Mouse (Mus musculus) limb, embryonic 10.5 days (tissue): ENCODE measurements around the gene Nxph1. TPM values are rescaled to one million over a fixed set of nuclear protein-coding genes. Genes with fewer than 3 reads are reported as not detected.
A peak's percentile ranks its signal among the peaks of the same experiment; 100 is the strongest.

ENCODE experiments used
- DNase-seq: peaks from one replicate; pipeline ENCODE4 v3.0.0-alpha.2; 2017; ENCODE audit warnings: low spot score
- H3K27ac ChIP-seq: fragments of 300-500 bp; sonication (generic); 2 replicates; pipeline ENCODE4 v1.5.1; 2016; ENCODE audit warnings: mild to moderate bottlenecking
- H3K27me3 ChIP-seq: fragments of 300-500 bp; sonication (generic); 2 replicates; pipeline ENCODE4 v1.6.1; 2016; ENCODE audit warnings: low read depth, mild to moderate bottlenecking; ENCODE audit not compliant: poor library complexity, severe bottlenecking
- H3K36me3 ChIP-seq: fragments of 300-500 bp; sonication (generic); 2 replicates; pipeline ENCODE4 v1.6.1; 2016; ENCODE audit warnings: mild to moderate bottlenecking, moderate library complexity
- H3K4me1 ChIP-seq: fragments of 300-500 bp; sonication (generic); 2 replicates; pipeline ENCODE4 v1.6.1; 2016
- H3K4me3 ChIP-seq: fragments of 300-500 bp; sonication (generic); 2 replicates; pipeline ENCODE4 v1.5.1; 2016; ENCODE audit warnings: mild to moderate bottlenecking, moderate library complexity
- H3K9me3 ChIP-seq: fragments of 300-500 bp; sonication (generic); replicated peaks from 2 replicates; pipeline ENCODE4 v1.6.1; 2016; ENCODE audit warnings: mild to moderate bottlenecking
- WGBS: fragments of 180-500 bp; shearing (Covaris S2); methylation state at CpG from one replicate; pipeline ENCODE4 v1.1.7; 2016; 5-methylcytosine and 5-hydroxymethylcytosine counted together
- polyA plus RNA-seq: library from polyadenylated mRNA; unstranded; fragments of >200 nt; fragmentation: Nextera tagmentation; extraction: Ambion mirVana; gene quantifications from 2 replicates; pipeline ENCODE4 v1.2.1, GENCODE M21; 2016

Nxph1 gene
- not detected in 2 replicates for polyA plus RNA-seq

DNA sequence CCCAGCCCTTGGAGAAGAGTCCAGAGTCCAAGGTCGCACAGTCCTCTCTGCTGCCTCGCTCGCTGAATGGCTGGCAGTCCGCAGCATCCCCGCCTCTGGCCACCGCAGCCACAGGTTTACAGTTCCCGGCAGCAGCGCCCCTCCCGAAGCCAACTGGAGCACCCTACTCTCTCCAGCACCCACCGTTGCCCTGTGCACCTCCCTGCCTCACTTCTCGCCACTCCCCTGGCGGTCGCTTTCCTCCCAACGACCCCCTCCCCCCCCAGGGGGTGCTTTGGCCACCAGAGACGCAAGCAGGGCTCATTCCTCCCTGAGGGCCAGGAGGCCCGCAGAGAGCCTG, at the start of gene Nxph1:
Gene Nxph1, plus strand, starts transcription at position 301 of the 340 bp plus-strand sequence.
- no peak within 1 kb of the TSS for H3K27ac ChIP-seq
- no peak for DNase-seq
- peak within 1 kb of the TSS; percentile 32 for H3K4me3 ChIP-seq
- WGBS: 2% methylated on average over 16 of the region's 16 CpGs
- peaks cover 26% of the 10 kb centered on the region for H3K4me1 ChIP-seq
- no peaks in the 10 kb centered on the region for H3K9me3 ChIP-seq
- H3K36me3 ChIP-seq: no peaks in the 10 kb centered on the region
- H3K27me3 ChIP-seq: peaks cover 65% of the 10 kb centered on the region

DNA sequence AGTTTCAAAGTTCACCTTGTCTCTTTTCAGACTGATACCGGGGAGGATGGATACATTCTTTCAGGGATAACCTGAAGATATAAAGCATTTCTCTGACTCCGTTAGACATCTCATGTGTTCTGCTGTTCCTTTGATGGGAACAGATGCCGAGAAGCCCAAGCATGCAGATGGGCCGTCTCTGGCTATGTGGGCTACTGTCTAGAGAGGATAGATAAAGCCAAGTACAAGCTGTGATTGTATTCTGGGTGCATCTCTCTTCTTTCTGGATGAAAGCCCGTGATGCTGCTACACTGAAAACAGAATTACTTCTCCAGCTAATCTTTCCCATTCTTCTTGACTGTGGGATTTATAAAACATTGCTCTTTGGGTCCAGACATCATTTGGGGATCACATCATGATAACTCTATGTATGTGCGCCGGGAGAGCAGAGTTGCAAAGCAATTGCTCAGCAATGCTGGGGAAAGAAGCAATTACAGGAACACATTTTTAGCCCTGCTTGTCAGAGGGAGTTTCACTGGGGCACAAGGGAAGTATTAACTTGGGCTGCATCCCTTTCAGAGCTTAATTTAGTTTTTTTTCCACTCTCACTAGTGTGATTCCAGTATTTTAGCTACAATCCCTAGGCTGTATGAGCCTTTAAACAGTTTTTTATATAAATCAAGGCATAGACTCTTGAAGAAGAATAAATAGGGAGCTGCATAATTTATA, 48.1 kb upstream of the Nxph1 start:
- Histone ChIP-seq H3K27ac (no peak overlapping the region), H3K27me3 (no peaks in the 10 kb centered on the region), H3K9me3 (no peaks in the 10 kb centered on the region), H3K4me1 (no peaks in the 10 kb centered on the region), H3K4me3 (no peak overlapping the region), H3K36me3 (no peaks in the 10 kb centered on the region)
- no peak for DNase-seq
- 88% methylated on average over 7 of the region's 7 CpGs for WGBS

DNA sequence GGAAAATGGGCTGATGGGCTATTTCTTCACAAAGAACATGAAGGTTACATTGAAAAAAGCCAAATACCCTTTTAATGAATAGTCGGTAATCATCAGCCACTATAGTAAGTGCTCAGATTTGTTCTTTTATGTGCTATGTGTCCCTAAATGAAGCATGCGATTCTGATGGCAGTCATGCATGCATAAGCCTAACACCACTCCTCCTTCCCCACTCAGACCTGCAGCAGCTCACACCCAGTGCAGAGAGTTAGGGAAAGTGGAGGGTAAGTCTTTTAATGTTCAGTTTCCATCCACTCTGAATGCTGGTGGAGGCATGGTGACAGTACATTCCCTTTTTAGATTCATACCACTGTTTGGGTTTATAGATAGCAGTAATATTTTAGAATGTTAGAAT, 47.5 kb upstream of the Nxph1 start:
- no peaks in the 10 kb centered on the region for H3K9me3 ChIP-seq
- H3K4me3 ChIP-seq: no peak overlapping the region
- no peak overlapping the region for H3K27ac ChIP-seq
- 89% methylated on average over 2 of the region's 2 CpGs for WGBS
- no peak for DNase-seq
- no peaks in the 10 kb centered on the region for H3K27me3 ChIP-seq
- no peaks in the 10 kb centered on the region for H3K4me1 ChIP-seq
- H3K36me3 ChIP-seq: no peaks in the 10 kb centered on the region

DNA sequence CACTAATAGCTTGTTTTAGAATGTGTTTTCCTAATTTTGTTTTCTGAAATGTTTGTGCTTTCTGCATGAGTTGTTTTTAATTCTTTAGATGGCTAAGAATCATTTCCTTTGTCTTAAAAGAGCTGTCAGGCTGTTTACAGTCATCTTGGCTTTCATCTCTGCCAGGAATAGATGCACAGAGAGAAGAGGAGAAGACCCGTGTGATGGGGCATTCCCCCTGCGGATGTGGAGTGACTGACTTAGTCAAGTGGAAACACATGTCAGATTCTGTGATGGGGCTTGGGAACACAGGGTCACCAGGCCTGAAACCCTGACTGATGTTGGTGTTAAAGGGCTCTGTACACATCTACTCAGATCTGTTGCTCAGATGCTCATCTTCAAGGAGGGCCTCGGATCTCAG, 40.3 kb upstream of the Nxph1 start:
- WGBS: 59% methylated on average over 3 of the region's 3 CpGs
- H3K27ac ChIP-seq: no peak overlapping the region
- H3K9me3 ChIP-seq: no peaks in the 10 kb centered on the region
- no peaks in the 10 kb centered on the region for H3K27me3 ChIP-seq
- DNase-seq: no peak
- H3K36me3 ChIP-seq: no peaks in the 10 kb centered on the region
- H3K4me1 ChIP-seq: no peaks in the 10 kb centered on the region
- no peak overlapping the region for H3K4me3 ChIP-seq

DNA sequence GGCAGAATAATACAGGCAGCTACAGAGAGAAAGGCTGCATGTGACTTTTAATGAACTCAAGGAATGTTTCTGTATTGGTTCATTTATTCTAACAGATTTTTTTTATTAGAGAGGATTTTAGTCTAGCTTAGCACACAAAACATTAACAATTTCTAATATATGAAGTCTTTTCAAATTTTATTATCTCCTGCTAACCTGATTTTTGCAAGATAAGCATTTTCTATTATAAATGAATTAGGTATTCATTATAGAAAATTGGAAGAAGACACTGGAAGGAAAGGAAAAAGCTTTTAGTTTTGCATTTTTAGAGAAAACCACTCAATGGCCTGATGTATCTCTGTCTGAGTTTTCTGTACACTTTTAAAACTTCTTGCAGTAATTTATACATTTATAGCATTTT, 34.8 kb upstream of the Nxph1 start:
- Histone ChIP-seq H3K4me1 (no peaks in the 10 kb centered on the region), H3K4me3 (no peak overlapping the region), H3K27ac (no peak overlapping the region), H3K9me3 (no peaks in the 10 kb centered on the region), H3K36me3 (no peaks in the 10 kb centered on the region), H3K27me3 (no peaks in the 10 kb centered on the region)
- DNase-seq: no peak

DNA sequence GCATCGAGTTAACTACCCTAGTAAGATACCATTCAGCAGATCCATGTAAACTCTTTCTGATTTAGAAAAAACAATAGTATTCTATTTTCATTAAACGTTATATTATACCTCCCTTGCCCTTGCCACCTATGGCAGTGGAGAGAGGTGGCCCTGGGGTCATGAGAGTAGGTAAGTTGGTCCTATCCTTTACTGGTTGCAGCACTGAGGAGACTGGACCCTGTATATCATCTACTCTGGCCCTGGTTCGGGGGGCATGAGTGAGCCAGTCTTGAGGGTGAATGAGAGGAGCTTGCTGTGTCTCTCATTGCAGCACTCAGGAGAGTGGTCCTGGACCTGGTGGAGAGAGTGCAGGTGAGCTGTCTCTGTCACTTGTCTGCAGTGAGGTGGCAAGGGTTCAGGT, 33.5 kb upstream of the Nxph1 start:
- Histone ChIP-seq H3K36me3 (no peaks in the 10 kb centered on the region), H3K9me3 (no peaks in the 10 kb centered on the region), H3K4me1 (no peaks in the 10 kb centered on the region), H3K27ac (no peak overlapping the region), H3K4me3 (no peak overlapping the region), H3K27me3 (no peaks in the 10 kb centered on the region)
- no peak for DNase-seq
- 89% methylated on average over 3 of the region's 3 CpGs for WGBS

DNA sequence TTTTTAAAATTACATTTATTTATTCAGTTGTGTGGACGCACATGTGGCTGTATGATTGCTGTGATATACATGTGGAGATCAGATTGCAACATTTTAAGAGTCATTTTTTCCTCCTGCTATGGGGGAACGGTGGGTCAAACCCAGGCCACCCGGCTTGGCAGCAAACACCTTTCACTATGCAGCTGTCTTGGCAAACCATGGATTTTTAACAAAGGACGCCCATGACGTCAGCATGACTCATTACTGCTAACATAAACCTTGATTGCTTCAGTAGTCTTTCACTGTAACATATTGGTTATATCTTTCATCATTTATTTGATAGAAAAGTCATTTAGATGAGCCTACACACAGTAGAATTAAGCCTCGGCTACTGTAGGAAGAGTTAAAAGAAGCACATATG, 23.8 kb upstream of the Nxph1 start:
- H3K9me3 ChIP-seq: no peaks in the 10 kb centered on the region
- H3K4me3 ChIP-seq: no peak overlapping the region
- H3K27ac ChIP-seq: no peak overlapping the region
- no peak for DNase-seq
- H3K36me3 ChIP-seq: no peaks in the 10 kb centered on the region
- WGBS: 84% methylated on average over 6 of the region's 6 CpGs
- no peaks in the 10 kb centered on the region for H3K4me1 ChIP-seq
- no peaks in the 10 kb centered on the region for H3K27me3 ChIP-seq

DNA sequence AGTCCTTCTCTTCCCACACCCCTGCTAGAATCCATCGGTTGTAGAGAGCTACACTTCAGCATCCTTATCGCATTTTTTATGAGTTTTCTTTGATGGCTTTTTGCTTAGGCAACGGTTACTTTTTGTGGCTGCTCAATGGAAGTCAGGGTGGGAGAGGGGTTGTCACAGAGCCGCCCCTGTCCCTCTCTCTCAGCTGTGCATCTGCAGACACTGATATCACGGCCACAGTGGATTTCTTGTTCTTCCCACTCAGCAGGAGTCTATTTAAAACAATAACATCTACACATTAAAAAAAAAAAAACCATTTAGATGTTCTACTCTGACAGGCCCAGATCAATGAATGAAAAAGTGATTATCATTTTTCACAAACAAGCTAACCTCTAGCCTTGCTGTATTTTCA, 13.0 kb upstream of the Nxph1 start:
- Histone ChIP-seq H3K27ac (no peak overlapping the region), H3K27me3 (no peaks in the 10 kb centered on the region), H3K4me3 (no peak overlapping the region), H3K4me1 (no peaks in the 10 kb centered on the region), H3K9me3 (no peaks in the 10 kb centered on the region), H3K36me3 (no peaks in the 10 kb centered on the region)
- 56% methylated on average over 5 of the region's 5 CpGs for WGBS
- no peak for DNase-seq

DNA sequence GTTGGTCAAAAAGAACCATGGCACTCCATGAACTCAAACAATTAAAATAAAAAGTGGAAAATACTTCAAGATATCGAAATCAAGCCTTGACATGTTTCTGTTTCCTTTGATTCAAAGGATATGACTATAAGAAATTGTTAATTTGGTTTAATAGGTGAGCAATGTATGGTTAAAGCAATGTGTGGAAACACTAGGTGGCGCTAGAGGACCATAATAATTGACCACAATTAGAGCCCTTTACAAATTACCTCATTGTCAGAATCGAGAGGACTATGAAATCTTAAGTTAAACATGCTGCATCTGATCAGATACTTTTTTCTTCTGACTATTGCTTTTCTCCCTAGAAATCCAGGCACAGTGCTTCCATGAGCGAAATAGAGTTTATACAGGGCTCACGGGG, 12.5 kb upstream of the Nxph1 start:
- Histone ChIP-seq H3K27me3 (no peaks in the 10 kb centered on the region), H3K27ac (no peak overlapping the region), H3K36me3 (no peaks in the 10 kb centered on the region), H3K4me3 (no peak overlapping the region), H3K4me1 (no peaks in the 10 kb centered on the region), H3K9me3 (no peaks in the 10 kb centered on the region)
- 24% methylated on average over 5 of the region's 5 CpGs for WGBS
- peak; percentile 46 for DNase-seq

DNA sequence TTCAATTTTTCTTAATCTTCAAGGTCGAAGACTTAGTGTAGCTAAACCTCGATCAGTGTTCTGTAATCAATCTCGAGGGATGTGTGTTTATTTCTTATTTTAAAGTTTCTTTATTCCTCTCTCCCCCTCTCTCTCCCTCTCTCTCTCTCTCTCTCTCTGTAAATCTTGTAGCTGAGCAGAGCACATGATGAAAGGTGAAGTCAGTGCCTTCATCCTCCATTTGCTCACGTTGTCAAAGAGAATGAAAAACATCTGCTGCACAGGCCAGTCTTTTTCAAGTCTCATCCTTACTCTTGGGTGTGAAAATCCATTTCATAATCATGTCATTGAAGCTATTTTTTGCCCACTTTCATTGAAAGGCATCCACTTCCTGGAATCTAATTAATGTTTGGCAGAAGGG, 12.1 kb upstream of the Nxph1 start:
- Histone ChIP-seq H3K27me3 (no peaks in the 10 kb centered on the region), H3K4me3 (no peak overlapping the region), H3K36me3 (no peaks in the 10 kb centered on the region), H3K4me1 (no peaks in the 10 kb centered on the region), H3K27ac (no peak overlapping the region), H3K9me3 (no peaks in the 10 kb centered on the region)
- DNase-seq: no peak
- 23% methylated on average over 4 of the region's 4 CpGs for WGBS

DNA sequence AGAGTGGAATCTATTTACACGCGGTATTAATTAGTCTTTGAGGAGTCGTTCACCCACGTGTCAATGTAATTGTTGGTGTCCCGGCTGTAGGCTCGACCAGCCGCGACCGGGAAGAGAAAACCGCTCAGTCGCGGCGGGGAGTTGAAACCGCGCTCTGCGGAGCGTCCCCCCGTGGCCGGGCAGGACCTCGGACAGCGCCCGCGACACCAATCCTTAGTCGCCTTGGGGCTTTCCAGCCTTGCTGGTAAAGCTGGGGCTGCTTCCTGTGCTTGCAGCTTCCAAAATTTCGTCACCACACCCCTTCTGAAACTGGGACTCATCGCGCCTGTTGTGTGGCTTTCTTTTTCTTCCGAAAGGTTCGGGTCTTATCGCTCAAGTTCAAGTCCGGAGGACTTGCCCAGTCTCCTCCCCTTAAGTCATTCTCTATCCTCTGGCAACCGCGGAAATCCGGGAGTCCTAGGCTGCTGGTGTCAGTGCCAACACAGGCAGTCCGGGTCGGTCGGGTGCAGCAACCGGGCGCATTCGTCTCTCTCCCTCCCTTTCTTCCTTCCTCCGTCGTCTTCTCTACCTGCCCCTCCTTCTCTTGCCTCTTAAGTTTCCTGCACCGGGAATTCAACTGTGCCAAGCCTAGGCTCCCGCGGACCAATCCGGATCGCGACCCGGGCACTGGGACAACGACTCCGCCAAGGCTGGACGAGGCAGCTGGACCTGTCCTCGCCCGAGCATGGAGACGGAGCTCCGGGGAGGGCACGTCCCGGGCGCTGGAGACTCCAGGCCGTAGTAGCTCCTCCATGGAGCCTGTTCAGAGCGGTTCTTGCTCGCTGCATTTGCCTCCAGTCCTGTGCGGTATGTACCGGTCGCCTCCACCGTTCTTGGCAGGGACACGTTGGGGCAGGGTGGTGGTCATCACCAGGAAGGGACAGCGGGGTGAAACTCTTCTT, 510 bp downstream of the Nxph1 start:
- WGBS: 1% methylated on average over 68 of the region's 68 CpGs
- Histone ChIP-seq H3K4me3 (peak overlapping the region; percentile 32), H3K27ac (no peak overlapping the region), H3K36me3 (no peaks in the 10 kb centered on the region), H3K4me1 (peaks cover 26% of the 10 kb centered on the region), H3K27me3 (peaks cover 71% of the 10 kb centered on the region), H3K9me3 (no peaks in the 10 kb centered on the region)
- peak; percentile 89 for DNase-seq

DNA sequence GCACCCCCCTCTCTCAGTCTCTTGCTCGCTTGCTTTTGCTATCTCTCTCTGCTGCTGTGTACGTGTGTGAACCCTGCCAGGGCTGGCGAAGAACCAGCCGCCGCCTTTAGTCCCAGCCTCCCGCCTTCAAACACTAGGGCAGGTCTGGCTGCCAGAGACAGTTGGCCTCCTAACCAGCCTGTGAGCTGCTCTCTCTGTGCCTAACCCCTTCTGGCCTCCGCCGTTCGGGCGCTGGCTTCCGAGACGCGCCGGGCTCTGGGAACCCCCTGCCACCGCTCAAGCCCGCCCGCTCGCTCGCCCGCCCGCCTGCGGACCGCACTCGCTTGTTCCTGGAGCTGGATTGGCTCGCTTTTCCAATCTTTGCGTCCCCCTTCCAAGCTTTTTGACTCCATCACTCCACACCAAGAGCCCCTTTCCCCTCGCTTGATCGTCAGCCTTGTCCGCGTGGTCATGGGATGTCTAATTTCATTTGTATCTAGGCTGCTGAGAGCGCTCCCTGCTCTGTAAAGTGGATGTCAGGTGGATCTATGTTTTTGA, 1.5 kb downstream of the Nxph1 start:
- DNase-seq: peak; percentile 54
- no peaks in the 10 kb centered on the region for H3K9me3 ChIP-seq
- WGBS: under 1% methylated on average over 31 of the region's 31 CpGs
- no peaks in the 10 kb centered on the region for H3K36me3 ChIP-seq
- peak overlapping the region; percentile 32 for H3K4me3 ChIP-seq
- H3K27ac ChIP-seq: no peak overlapping the region
- peaks cover 81% of the 10 kb centered on the region for H3K27me3 ChIP-seq
- H3K4me1 ChIP-seq: peaks cover 26% of the 10 kb centered on the region

DNA sequence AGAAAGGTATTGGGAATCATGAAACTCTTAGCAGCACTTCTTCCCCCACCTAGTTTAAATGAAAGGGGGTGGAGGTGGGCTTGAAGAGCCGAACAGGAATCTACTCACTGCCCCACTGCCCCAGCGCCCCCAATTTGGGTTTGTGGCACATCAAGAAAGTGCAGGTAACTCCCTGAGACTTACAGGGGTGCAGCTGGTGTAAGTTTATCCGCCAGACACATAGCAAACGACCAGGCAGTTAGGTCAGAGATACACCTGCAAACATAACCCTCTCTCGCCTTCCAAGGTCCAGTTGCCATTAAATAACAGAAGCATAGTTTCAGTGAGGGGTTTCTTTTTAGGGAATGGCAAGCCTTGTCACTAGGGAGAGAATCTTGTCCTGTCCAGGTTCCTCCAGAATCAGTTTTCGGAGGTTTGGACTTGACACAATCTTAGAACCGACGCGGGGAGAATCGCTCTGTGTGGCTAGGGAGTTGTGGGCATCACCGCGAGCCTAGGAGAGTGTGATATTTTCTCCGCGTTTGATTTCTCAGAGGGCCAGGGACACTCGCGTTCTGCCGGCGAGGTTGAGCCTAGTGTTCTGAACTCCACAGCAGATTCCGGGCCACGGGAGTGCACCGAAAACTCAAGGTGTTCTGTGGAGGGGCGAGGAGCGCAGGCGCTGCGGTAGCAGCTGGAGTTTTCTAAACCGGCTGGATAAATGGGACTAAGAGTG, 2.5 kb downstream of the Nxph1 start:
- 2% methylated on average over 26 of the region's 26 CpGs for WGBS

More for the DNA sequence above, 2.5 kb downstream of the Nxph1 start:
- peaks cover 28% of the 10 kb centered on the region for H3K4me1 ChIP-seq
- peak overlapping the region; percentile 49 for H3K4me3 ChIP-seq
- no peaks in the 10 kb centered on the region for H3K36me3 ChIP-seq
- H3K9me3 ChIP-seq: no peaks in the 10 kb centered on the region
- no peak overlapping the region for H3K27ac ChIP-seq
- peaks cover 92% of the 10 kb centered on the region for H3K27me3 ChIP-seq
- DNase-seq: no peak
